Mouse (Mus musculus): ENCODE results near the gene Ivl.

Gene Ivl

DNA sequence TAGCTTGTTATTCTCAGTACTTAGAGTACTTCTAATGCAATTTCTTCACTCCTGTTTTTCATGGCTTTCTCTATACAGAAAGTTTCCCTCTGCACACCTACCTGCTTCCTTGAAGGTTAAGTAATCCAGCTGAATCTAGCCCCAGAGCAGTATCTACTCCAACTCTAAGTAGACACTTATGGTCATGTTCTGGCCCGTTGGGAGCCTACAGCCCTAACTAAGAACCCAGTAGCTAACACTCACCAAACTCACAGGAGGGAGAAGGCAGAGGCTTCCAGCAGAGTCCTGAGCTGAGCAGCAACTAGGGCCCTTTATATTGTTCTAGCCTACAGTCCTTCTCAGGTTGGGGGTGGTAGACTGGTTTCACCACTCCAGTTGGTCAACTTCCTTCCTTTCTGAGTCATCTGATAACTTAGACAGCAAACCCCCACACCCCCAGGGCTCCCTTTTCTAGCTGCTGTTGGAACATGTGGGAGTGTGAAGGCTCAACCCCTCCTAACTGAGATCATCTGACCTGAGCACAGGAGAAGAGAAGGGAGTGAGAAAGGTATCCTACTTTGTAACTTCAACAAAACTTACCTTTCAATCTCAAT, at the start of gene Ivl:
Gene Ivl (minus strand): TSS at position 287 of the 593 bp plus-strand sequence.
- in situ Hi-C loops (cut with MboI, MseI), result no loop called here

DNA sequence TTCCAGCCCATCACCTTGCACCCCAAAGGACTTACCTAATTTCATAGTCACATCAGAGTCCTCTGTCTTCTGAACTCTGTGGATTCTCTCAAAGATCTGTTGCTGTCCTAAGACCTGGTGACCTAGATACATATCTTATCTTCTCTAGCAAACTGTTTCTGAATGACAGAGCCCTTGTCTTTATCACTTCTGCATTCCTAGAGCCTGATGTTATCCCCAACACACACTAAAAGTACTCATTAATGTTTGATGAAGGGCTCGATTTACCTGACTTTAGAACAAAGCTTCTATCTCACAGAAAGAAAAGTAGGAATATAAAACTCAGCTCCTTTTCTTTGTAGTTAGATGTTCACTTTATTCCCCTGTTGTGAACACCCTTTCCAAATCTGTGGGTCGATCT, 48.0 kb upstream of the Ivl start, which contains the start of gene Lce6a:
Gene Lce6a (minus strand): TSS at position 101 of the 400 bp plus-strand sequence.
- in situ Hi-C loops (cut with MboI, MseI), result no loop called here

DNA sequence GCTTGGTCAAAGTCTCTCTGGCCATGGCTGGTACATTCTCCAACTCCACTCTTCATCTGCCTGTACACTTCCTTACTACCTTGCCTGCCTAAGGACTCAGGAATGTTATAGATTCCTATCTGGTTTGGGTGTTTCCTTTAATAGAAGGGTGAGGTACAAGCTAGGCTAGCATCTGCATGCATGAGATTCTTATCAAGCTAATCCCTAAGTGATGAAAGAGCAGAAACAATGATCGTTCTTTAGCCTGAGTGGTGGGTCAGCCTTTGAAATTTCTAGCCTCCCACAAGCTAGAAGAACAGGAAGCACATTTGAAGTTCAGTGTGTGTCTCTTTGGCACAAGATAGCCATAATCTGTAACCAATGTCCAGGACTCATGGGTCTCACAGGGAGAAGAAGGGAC, 36.3 kb upstream of the Ivl start:
- in situ Hi-C loops (cut with MboI, MseI), result loop anchor here (10.0 kb wide), 1 partner anchor 455 kb away; no protein-coding TSS in a partner anchor

DNA sequence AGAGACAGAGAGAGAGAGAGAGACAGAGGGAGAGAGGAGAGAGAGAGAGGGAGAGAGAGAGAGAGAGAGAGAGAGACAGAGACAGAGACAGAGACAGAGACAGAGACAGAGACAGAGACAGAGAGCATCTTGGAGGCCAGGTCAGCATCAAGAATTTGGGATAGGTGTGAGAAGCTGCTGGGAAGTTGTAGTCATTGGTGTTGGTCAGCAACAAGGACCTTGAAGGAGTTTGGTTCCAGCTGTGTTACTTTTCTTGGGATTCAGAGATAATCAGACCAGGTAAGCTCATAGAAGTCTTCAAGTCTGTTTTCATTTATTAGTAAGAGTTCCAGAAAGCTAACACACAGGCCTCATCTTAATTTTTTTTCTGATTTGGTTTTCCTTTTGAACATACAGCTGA, 33.9 kb upstream of the Ivl start, which contains the start of gene 2210017I01Rik:
Gene 2210017I01Rik (minus strand): TSS at position 101 of the 400 bp plus-strand sequence.
- in situ Hi-C loops (cut with MboI, MseI), result loop anchor here (10.0 kb wide), 1 partner anchor 453 kb away; no protein-coding TSS in a partner anchor

DNA sequence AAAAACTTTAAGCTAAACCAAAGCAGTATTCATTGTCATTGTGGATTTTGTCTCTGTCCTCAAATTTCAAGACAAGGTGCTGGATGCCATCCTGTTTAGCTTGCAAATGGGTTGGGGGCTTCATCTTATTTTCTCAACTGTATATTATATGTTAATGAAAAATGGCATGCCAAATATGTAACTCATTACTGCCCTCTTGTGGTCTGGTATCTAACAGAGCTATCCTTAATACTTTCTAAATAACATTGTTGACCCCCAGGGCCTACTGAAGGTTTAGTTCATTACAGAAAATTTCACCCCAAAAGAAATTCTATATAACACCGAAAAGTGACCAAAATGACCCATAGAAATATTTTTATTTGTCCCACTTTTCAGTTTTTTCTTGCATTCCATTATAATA, 28.6 kb upstream of the Ivl start:
- in situ Hi-C loops (cut with MboI, MseI), result loop anchor here (10.0 kb wide), 1 partner anchor 447 kb away; no protein-coding TSS in a partner anchor

DNA sequence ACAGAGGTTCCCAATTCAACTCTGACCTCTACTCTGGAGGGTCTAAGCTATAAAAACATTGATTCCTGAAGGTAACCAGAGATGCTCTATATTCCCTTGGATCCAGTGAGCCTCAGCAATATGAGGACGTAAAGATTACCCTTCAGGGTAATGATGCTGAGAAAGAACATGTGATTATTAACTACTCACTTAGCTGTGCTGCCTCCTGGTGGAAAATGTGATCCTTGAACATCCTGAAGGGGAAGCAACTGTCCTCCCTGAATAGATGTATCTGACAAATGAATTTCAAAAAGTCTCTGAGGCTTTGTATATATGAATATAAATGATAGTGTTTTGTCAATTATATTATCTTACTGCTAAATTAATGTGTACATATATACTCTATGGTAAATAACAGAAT, 26.9 kb upstream of the Ivl start:
- in situ Hi-C loops (cut with MboI, MseI), result loop anchor here (10.0 kb wide), 1 partner anchor 446 kb away; no protein-coding TSS in a partner anchor

DNA sequence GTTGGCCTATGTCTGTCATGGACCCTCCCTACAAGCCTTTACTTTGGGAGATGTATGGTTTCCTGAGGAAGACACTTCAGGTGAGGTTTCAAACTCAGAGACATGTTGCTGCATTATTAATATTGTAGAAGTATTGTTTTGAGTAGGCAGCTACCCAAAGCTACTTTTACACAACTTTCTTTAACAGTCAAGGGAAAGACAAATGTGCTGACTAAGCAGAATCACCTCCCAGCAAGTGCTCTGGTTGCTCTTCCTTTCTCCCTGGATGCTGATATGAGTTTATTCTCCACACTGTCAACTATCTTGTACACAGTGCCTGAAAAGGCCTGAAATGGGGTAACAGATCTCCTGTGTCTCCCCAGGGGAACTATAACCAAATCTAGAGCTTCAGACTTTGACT, 26.4 kb upstream of the Ivl start:
- in situ Hi-C loops (cut with MboI, MseI), result loop anchor here (10.0 kb wide), 1 partner anchor 445 kb away; no protein-coding TSS in a partner anchor

DNA sequence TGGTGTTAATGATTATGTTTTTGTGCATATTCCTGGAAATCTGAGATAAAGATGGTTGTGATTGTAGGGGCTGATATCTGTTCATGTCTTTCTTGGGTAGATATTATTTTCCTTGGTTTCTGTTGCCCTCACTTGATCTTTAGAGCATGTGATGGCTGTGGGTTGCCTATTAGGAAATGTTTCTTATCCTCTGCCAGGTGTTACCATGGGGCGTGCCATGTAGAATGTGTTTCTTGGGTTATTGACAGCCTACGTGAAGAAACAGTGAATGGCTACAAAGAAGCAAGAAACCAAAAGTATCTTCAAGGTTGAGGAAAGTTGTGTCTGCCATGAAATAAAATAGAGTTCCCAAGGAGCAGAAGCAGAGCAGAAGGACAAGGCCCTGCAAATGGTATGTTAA, 24.9 kb upstream of the Ivl start:
- in situ Hi-C loops (cut with MboI, MseI), result no loop called here

DNA sequence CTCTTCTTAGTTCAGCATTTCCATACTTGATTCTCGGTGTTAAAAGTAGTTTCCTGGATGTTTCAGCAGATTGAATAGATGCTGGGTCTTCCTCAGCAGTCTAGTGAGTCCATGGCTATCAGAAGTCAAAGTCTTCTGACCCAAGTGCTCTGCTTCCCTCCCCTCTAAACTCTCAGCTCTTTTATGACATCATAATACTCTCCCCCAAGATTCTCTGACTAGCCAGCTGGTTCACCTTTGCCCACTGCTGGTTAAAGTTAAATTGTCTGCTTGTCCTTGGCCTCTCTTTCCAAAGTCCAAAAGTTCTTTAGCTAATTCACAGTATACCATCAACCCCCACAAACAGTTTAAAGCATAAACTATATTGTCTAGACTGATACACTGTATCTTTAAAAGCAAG, 15.3 kb upstream of the Ivl start, which contains the start of gene Smcp:
Gene Smcp (minus strand): TSS at position 140 of the 400 bp plus-strand sequence.
- in situ Hi-C loops (cut with MboI, MseI), result no loop called here

DNA sequence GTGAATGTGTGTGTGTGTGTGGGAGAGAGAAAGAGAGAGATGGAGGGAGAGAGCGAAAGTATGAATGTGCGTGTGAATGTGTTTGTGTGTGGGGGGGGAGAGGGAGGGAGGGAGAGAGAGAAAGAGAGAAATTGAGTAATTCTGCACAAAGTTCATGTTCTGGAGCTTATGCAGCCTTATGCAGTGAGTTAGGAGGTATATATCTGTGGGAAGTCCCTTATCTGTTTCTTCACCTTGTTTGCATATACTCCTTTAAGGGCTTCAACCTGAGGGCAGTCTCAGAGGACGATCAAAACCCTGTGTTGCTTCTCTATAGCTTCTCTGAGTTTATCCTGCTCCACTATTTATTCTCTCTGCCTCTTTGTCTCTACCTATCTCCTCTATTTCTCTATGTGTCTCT, 13.7 kb upstream of the Ivl start:
- in situ Hi-C loops (cut with MboI, MseI), result no loop called here

DNA sequence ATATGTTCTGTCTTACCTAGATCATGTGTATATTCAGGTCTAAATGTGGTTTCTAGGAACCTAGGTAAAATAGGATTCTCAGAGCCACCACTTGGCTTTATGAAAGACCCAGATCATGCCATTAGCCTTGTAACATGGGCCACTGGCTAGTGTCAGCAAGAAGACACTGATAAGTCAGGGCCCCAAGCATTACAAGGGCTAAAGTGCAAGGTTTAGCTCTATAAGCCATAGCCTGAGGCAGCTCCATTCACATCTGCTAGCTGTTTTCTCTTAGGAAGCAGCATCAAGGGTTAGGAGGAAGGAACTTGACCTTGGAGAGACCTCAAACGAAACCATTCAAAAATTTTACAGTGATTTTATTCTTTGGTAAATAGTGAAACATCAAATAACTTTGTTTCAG, 11.5 kb upstream of the Ivl start:
- in situ Hi-C loops (cut with MboI, MseI), result no loop called here

DNA sequence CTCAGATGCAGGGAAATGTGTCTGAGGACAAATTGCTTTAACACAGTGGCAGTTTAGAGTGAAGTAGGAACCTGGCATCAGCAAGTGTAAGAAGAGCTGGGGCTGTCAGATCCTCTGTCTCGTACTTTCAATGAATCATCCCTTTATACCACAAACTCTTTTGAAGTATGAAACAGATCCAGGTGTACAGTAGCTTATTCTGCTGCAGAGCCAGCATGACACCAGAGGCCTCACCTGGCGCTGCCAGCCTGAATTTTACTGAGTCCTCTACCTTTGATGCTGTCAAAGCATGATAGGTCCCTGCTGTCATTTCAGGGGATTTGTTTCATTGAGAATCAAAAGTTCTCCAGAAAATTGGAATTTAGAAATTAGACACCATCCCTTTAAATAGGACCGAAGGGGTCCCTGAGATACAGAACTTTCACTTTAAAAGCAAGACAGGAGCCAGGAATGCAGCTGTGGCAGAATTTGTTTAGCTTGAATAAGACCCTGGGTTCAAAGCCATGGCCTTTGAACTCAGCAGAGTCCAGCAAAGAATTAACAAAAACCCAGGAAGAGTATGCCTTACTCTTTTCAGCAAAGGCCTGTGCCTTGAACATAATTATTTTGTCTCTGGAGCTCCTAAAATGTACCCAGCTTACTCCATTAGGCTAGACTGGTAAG, 9.8 kb upstream of the Ivl start:
- in situ Hi-C loops (cut with MboI, MseI), result no loop called here

DNA sequence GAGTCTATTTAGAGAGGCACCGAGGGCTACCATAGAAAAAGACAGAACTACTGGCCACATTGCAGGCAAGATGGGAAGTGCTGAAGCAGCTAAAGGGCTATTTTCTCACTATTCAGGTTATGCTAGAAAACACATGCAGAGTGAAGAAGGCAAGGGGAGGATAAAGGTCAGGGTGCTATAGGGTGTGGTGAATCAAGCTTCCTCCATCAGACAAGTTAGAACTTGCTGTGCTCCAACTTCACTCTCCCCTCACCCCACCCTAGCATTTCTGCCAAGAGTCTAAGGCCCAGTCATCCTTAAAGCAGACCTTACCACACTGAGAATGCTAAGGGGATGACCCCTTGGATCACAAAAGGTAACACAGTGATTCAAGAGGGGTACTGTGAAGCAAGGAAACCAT, 6.0 kb upstream of the Ivl start:
- in situ Hi-C loops (cut with MboI, MseI), result no loop called here

DNA sequence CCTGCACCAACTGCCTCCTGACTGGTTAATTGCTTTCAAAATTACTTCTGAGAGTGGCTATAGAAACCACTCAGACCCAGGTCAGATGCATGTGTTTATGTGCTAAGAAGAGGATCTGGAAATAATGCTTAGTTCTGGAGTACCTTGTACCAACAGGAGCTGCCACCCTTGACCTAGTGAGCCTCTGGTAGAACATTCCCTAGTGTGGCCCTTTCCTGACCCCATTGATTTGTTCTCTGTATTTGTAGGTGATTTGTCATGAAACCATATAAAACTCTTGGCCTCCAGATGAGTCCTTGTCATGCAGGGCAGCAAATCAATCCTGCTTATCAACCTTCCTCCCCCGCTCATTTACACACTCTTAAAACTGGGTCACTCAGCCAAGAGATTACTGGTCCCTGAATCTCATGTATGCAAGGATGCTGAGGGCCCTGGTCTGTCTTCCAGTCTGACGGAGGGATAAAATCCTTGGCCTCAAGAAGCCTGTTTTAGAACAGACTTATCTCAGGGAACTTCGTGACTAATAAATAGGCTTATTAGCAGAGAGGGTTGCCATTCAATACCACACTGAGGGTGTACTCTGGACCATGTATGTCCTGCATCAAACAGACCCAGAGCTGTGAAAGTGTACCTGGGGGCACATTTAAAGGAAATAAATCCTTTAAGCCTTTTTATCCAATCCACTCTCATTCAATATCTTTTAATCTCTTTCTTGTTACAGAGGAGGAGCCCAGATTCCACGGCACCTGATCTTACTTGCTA, 5.3 kb upstream of the Ivl start:
- in situ Hi-C loops (cut with MboI, MseI), result no loop called here

DNA sequence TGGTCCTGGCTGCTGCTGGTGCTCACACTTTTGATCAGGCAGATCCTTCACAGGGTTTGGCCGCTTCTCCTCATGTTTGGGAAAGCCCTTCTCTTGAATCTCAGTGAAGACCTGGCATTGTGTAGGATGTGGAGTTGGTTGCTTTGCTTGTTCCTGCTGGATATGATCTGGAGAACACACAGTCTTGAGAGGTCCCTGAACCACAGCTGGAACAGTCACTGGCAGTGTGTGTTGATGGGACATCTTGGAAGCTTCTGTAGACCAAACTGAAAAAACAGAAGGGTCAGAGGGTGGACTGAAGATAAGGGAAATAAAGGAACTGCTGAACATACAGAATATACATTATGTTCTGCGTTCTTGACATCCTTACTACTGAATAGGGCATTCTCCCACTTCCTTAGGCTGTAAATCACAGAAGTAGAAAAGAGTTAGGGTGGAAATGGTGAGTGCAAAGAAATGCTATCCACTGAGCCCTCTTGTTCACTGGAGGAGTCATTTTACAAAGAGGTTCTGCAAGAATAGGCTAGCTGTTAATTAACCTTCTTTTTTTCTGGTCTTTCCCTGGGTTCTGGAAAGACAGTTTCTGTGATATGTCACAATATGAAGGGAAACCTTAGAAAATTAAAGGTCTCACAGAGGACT, 900 bp downstream of the Ivl start:
- in situ Hi-C loops (cut with MboI, MseI), result no loop called here

DNA sequence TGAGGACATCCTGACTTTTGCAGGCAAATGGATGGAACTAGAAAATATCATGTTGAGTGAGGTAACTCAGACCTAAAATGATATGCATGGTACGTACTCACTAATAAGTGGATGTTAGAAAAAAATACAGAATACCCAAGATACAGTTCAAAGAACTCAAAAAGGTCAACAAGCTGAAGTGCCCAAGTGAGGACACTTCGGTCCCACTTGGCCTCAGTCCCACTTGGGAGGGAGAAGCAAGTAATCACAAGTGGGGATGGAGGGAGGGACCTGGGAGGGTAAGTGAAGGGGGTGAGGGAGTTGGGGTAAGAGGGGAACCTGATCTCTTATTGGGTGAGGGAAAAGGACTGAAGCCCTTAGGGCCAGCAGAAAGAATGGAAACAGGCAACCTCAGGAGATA, 4.8 kb downstream of the Ivl start:
- in situ Hi-C loops (cut with MboI, MseI), result no loop called here

DNA sequence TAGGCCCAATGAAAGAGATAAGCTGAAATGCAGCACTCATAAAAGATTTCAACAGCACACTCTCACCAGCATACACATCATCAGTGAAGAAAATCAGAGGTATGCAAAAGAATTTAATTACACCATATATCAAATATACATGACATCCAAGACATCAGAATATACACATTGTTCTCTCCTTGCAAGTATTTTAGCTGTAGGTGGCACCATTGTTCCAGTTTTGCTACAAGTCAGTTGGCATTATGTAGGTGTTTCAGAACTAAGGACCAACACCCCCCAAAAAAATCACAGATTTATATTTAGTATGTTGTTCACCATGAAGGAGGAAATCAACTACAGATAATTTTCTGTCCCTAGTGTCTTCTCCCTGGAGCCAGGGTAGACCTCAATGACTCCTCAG, 8.1 kb downstream of the Ivl start:
- in situ Hi-C loops (cut with MboI, MseI), result no loop called here

DNA sequence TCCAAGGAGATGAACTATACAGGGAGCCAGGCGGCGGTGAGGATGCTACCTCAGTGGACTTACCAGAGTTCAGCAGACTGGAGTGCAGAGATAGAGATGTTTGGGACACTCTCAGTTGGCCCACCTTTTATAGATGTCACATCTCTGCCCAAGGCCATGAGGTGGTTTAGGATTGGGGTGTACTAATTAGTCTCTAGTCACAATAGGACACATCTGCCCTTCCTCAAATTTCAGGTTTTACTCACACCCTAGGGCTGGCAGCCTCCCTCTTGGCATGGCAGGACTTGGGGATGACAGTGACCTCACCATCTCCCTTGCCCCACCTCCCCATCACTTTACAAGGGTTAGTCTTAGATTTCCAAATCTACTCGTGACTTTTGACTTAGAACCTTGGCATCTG, 39.1 kb downstream of the Ivl start, which contains the start of gene 2310046K23Rik:
Gene 2310046K23Rik (minus strand): TSS at position 101 of the 400 bp plus-strand sequence.
- in situ Hi-C loops (cut with MboI, MseI), result no loop called here
